Mouse (Mus musculus): ENCODE measurements around the gene Gm45618. TPM values are rescaled to one million over a fixed set of nuclear protein-coding genes. Genes with fewer than 3 reads are reported as not detected.
"Not testable (repeated sequence)": the region's sequence is repeated elsewhere in the genome, so short reads cannot be mapped to it uniquely, and the experiment has no call there.

Gm45618 gene
- not detected in 2 replicates for polyA plus RNA-seq (2012; rRNA removed)

DNA sequence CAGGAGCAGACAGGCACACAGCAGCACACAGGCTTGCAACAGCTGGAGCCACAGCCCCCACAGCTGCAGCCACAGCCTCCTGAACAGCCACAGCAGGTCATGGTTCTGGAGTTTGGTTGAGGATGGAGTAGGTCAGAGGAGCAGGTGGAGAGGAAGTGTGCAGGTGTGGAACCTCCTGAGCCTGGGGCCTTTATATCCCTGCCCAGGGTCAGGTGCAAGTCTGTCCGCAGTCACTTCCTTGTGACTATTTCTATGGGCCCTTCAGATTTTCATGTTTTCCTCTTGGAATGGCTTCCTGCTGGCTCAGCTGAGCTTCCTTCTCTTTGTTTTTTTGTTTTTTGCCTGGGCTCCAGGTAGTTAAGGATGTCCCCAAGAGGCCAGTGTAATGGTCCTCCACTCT, at the start of gene Gm45618:
TSS of gene Gm45618 (minus strand) at position 101 of the 400 bp plus-strand sequence.
- not testable (repeated sequence) for DNase-seq (ENCODE audit: low read depth)

DNA sequence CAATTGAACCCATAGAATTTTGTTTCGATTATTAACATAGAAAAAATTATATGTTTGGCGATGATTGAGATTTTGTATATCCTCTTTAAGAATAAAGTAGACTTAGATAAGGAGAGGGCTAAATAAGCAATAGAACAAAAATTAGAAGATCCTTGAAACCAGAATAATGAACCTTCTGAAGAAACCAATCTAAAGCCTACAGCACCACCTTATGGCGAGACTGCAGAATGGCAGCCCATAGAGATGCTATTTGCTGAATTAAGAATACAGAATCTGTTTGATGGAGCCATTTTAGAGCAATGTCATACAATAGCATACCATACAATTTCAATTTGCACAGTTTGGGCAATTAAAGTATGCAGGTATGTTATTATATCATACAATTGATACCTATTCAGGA, 49.3 kb upstream of the Gm45618 start:
- DNase-seq (ENCODE audit: low read depth) = no peak

DNA sequence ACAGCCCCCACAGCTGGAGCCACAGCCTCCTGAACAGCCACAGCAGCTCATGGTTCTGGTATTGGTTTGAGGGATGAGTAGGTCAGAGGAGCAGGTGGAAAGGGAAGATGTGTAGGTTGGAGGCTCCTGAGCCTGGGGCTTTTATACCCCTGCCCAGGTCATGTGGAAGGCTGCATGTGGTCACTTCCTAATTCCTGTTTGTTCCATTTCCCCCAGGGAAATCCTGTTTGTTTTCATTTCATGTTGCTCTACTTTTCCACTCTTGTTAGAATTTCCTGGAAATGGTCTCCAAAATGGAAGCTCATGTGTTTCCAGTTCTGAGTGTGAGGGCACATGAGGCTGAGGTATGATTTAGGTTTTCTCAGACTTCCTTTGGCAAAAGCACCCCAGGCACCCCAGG, 45.1 kb upstream of the Gm45618 start, which contains the start of gene Gm4553:
TSS of gene Gm4553 (minus strand) at position 101 of the 400 bp plus-strand sequence.
- DNase-seq (ENCODE audit: low read depth) = not testable (repeated sequence)

DNA sequence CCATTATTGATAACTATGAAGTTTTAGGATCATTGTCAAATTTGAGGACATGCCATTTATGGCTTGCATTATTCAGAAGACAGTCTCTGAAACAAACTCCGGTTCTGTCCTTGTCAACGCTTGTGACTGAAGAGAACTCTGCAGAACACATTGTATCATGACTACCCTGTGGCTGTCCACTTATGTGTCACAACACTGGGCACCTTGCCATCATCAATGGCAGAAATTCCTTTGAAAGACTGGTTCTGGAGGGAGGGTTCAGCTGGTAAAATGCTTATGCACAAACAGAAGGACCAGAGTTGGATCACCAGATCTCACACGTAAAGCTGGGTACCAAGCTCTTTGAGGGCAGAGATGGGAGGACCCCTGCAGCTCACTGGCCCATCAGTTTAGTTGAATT, 38.8 kb upstream of the Gm45618 start:
- no peak for DNase-seq (ENCODE audit: low read depth)

DNA sequence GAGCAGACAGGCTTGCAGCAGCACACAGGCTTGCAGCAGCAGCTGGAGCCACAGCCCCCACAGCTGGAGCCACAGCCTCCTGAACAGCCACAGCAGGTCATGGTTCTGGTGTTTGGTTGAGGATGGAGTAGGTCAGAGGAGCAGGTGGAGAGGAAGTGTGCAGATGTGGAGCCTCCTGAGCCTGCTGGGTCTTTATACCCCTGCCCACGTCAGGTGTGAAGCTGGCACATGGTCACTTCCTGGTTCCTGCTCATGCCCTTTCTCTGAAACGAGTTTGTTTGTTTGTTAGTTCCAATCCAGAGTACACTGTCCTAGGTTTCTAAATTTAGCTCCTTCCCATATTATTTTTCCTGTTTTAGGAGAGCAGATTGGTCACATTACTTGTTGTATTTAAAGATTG, 36.5 kb upstream of the Gm45618 start, which contains the start of gene Gm29735:
TSS of gene Gm29735 (minus strand) at position 101 of the 400 bp plus-strand sequence.
- DNase-seq (ENCODE audit: low read depth) = not testable (repeated sequence)

DNA sequence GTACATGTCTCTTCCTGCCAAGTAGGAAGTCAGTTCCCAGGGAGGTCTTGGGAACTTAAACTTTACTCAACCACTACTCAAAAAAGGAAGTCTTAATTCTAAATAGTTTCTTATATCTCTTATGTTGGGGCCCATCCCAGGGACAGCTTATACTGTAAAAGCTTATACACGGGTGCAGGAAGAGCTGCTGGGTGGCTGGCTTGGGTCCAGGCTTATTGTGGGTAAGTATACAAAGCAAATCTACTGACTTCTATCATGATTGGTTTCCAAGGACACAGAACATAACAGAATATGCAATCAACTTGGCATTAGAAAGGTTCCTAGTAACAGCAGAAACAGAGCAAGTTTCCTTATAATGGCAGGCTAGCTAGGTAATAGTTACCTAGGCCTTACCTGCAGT, 34.8 kb upstream of the Gm45618 start:
- DNase-seq (ENCODE audit: low read depth) = no peak

DNA sequence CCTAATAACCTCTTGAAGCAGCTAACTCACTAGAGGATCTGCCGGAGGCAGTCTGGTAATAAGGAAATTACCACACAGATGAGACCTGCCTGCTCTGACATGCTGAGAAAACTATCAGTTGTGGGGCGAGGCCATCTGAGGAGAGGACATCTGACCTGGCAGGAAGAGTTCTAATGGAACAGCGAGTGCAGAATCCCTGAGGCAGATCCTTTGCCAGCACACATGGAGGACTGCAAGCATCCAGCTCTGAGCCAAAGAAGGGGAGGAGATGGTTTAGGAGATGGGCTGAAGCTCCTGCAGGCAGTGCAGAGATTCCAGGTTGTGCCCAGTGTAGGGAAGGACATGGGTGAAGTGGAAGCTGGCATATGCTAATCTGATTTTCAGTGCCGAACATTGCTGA, 31.7 kb upstream of the Gm45618 start:
- DNase-seq (ENCODE audit: low read depth) = no peak

DNA sequence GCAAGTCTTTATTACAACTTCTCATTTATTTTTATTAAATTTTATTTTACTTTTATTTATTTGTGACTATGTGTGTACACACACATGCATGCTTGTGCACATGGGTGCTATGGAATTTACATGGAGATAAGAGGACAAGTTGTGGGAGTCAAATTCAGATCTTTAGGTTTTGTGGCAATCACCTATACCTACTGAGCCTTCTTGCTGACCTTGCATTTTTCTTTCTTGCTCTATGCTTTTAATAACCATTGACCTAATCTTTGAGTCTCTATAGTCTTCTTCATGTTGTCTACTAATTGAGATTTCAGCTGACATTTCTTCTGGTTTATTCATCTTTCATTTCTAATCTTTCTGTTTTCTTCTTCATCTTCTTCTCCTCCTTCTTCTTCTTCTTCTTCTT, 28.1 kb upstream of the Gm45618 start:
- no peak for DNase-seq (ENCODE audit: low read depth)

DNA sequence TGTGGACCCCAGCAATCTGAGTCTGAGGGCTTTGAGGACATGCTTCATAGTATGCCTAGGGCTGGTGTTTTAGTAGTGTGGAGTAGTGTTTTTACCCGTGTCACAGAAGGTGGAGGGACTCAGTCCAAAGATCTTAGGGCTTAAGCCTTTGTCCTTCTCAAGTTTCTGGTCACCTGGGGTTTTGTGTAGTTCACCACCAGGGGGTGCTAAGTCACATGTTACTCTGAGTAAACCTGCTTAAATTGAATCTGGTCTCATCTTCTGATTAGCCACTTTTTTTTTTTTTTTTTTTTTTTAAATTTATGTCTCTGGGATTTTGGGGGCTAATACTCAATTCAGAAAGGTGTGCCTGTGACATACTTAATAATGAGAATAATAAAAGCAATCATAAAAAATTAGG, 25.5 kb upstream of the Gm45618 start:
- DNase-seq (ENCODE audit: low read depth) = no peak

DNA sequence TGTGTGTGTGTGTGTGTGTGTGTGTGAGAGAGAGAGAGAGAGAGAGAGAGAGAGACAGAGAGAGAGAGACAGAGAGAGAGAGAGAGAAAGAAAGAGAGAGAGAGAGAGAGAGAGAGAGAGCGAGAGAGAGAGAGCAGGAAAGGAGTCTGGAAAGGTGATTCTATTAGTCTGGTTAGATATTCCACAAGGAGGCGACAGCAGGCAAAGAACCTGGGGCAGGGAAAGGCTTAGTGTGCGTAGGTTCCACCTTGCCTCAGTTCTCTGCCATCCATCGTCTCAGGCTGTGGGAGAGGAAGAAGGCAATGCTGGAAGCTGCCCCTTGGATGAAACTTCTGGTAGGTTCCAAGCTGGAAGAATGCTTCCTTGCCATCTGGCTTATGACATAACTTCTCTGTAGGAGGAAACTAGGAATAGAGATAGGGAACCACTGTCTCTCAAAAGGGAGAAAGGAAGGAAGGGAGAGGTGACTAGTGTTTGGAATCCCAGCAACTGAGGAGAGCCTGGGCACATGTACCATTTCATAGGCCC, 24.9 kb upstream of the Gm45618 start:
- no peak for DNase-seq (ENCODE audit: low read depth)

DNA sequence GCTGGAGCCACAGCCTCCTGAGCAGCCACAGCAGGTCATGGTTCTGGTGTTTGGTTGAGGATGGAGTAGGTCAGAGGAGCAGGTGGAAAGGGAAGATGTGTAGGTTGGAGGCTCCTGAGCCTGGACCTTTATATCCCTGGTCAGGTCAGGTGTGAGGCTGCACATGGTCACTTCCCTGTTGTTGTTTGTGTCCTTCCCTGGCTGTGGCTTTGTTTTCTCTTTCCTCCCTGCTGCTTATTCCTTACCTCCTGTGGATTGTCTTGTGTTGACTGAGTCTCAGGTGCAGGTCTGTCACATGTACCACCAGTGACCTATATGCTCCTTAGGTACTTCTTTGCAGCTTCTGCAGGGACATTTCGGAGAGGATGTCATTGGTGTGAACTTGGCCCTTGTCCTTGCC, 24.0 kb upstream of the Gm45618 start, which contains the start of gene Gm45337:
TSS of gene Gm45337 (minus strand) at position 101 of the 400 bp plus-strand sequence.
- DNase-seq (ENCODE audit: low read depth) = no peak

DNA sequence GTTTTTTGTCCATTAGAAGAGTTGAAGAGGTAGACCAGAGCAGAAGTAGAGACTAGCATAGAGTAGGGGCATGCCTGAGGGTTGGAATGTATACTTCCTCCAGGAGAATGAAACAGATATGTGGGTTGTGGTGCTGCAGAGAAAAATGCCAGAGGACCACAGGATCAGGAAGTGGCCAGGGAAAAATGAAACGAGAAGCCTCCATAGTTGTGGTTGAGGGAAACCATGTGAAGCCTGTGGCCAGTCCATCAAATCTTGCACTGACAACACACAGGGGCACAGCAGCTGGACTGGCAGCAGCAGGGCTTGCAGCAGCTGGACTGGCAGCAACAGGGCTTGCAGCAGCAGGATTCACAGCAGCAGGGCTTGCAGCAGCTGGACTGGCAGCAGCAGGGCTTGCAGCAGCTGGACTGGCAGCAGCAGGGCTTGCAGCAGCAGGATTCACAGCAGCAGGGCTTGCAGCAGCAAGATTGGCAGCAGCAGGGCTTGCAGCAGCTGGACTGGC, 23.0 kb upstream of the Gm45618 start:
- not testable (repeated sequence) for DNase-seq (ENCODE audit: low read depth)

DNA sequence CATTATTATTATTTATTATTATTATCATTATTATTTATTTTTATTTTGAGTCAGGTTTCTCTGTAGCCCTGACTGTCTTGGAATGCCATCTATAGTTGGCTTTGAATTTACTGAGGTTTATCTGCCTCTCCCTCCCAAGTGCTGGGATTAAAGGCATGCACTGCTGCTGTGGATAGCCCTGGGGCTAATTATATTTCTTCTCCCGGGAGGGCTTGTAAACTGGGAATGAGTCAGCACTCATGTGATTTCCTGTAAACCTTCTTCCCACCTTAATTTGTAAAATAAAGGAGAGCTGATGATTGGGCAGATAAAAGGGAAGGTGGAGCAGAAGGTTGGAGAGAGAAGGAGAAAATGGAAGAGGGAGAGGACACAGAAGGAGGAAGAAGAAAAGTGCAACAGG, 20.2 kb upstream of the Gm45618 start:
- DNase-seq (ENCODE audit: low read depth) = no peak

DNA sequence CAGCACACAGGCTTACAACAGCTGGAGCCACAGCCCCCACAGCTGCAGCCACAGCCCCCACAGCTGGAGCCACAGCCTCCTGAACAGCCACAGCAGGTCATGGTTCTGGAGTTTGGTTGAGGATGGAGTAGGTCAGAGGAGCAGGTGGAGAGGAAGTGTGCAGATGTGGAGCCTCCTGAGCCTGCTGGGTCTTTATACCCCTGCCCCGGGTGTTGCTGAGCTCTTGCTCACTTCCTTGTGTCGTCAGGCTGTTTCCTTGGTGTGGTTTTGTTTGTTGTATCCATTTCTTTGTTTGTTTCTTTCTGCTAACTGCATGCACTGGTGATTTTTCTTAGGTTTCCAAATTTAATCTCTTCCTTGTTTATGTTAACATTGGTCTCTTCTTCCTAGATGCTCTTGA, 15.4 kb upstream of the Gm45618 start, which contains the start of gene Gm39115:
TSS of gene Gm39115 (minus strand) at position 101 of the 400 bp plus-strand sequence.
- not testable (repeated sequence) for DNase-seq (ENCODE audit: low read depth)

DNA sequence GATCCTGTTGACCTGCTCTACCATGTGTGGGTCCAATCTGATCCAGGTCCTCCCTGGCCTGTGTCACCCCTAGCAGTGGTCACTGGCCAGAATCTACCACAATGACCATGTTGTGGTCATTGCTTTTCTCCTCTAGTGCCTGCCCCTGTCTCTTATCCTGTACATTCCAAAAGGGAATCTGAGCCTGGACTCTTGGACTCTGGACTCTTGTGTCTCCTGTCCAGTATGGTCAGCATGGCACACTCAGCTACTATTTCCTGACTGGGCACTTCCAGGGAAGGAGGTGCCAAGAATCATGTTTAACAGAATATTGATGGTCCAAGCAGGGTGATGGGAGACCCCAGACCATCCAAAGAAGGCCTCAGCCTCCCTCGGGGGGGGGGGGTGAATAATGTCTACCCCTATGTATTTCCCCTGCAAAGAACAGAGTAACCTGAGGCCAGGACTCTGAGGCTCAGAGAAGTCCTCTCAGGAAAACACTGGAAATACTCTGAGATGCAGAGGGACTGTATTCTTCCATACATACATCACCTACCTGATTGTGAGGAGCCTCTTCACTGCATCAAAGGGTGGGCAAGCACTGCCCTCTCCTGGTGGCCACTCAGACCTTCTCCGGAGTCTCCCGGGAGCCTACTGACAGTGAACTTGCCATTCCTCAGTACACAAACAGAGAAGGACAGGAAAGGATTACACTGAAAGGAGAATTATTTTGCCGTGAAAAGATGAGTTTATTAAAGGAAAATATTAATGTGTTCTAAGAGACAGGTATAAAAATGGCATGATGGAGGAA, 13.9 kb upstream of the Gm45618 start:
- DNase-seq (ENCODE audit: low read depth) = no peak

DNA sequence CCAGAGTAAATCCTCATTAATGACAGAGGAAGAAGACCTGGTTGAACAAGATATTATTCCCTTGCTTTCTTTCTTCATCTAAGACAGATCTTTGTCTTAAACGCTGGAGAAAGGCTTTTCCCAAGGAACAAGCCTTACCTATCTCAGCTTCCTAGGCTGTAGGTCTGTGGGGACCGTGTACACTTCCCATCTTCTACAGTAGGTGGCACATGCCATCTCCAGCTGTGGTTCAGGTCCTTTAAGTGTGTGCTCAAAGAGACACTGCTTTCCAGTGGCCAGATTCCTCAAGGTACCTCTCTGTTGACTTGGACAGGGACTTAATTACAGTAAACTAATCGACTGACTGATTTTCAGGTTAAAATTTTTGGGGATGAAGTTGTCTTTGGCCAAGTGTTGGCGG, 8.3 kb upstream of the Gm45618 start:
- no peak for DNase-seq (ENCODE audit: low read depth)

DNA sequence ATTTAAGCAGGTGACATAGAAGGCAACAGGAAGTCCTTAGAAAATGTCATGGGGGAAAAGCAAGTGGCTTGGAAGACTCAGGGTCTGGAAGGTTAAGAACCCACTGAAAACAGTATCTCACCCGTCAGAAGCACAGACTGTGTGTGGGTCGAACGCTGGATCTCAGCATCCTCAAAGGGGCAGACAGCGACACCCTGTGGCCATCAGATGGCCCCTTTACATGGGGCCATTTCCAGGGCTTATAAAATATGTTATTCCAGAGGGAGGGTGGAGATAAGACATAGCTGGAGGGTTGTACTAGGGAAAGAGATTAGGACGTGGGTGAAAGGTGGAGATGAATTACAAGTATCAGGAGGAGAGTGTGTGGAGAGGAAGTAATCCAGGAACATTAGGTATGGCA, 897 bp downstream of the Gm45618 start:
- DNase-seq (ENCODE audit: low read depth) = no peak

DNA sequence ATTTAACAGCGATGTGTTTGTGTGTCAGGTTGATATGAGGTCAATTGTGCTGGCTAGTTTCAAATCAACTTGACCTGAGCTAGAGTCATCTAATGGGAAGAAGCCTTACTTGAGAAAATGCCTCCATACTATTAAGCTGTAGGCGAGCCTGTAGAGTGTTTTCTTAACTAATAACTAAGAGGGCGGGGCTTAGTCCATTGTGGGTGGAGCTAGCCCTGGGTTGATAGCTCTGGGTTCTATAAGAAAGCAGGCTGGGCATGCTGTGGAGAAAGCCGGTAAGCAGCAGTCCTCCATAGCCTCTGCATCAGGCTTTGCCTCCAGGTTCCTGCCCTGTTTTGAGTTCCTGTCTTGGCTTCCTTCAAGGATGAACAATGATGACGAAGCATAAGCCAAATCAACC, 15.8 kb downstream of the Gm45618 start:
- no peak for DNase-seq (ENCODE audit: low read depth)

DNA sequence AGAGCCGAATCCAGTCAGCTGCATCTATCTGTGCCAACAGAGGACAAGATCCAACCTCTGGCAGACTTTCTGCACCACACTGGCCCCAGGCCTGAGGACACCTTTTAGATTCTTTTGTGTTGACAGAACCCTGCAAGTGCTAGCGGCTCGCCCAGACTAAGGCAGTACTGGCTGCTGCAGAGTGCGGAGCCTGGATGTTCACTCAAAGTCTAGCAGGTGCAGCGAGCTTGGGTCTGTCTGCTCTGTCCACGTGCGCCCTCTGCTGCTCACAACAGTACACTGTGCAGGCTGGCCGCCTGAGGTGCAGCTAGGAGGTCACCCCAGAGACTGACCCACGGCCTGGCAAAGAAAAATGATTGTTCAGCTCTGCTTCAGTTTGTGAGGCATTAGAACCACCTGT, 22.8 kb downstream of the Gm45618 start:
- no peak for DNase-seq (ENCODE audit: low read depth)

DNA sequence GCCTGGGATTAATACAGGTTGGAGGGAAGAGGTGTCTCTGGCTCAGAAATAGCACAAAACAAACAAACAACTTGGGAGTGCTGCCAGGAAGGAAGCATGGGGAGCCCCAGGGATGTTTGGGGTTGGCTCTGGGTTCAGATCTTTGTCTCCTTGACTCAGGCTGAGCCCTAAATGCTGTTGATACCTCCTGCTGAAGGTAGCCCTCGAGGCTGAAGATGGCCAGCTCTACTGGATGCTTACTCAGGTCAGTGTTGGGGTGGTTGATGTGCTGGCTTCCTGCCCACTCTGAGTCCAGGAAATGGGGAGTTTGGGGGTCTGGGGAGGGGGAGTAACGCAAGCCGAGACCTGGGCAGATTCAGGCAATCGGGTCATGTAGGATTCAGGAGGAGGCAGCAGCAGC, 23.8 kb downstream of the Gm45618 start:
- DNase-seq (ENCODE audit: low read depth) = no peak

DNA sequence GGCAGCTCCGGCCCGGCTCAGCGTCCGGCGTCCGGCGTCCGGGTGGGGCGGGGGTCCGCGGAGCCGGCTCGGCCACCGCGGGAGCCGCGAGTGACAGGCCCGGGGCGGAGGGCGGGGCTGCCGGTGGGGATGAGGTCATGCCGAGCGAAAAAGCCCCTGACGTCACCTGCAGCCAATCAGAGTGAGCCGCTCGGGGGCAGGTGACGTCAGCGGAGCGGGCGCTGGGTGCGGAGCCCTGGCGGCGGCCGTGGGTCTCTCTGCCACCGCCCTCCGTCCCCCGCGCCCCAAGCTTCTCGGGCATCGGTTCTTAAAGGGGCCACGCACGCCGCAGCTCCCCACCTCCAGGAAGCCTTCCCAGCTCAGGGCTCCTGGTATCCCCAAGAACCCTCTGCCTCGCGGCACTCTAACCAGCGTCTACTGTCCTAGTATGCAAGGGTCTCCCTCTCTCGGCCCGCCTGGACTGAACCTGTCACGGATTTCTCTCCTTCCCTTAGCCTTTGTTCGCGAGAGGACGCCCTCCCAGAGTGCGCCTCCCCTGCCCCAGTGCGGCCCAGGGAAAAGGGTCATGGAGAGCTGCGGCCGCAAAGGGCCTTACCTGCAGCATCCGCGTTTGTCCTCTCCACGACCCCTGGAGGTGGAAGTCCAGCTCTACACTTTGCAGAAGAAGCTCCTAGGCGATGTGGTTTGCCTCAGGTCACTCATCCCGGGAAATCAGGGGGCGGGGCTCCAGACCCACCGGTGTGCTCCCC, 25.2 kb downstream of the Gm45618 start, which contains the start of gene Dusp8:
TSS of gene Dusp8 (minus strand) at position 661 of the 749 bp plus-strand sequence.
- no peak for DNase-seq (ENCODE audit: low read depth)
